Mouse (Mus musculus) kidney, adult 2 months (tissue): Measurements from ENCODE around the gene Arhgef33. TPM values are rescaled to one million over a fixed set of nuclear protein-coding genes. Genes with fewer than 3 reads are reported as not detected.
"Not testable (repeated sequence)": the region's sequence is repeated elsewhere in the genome, so short reads cannot be mapped to it uniquely, and the experiment has no call there.

Experiments
- DNase-seq: peaks from one replicate; pipeline ENCODE4 v3.0.0; 2021
- H3K27ac ChIP-seq: fragments of 200-500 bp; 2 replicates; pipeline ENCODE4 v1.5.1; 2012; ENCODE audit warnings: low read depth, low read length, control low read depth, inconsistent platforms; ENCODE audit not compliant: insufficient read depth
- H3K27me3 ChIP-seq: fragments of 200-500 bp; replicated peaks from 2 replicates; pipeline ENCODE4 v1.6.1; 2012; ENCODE audit warnings: mild to moderate bottlenecking, moderate library complexity, low read length, inconsistent platforms; ENCODE audit not compliant: control insufficient read depth, insufficient read depth
- H3K36me3 ChIP-seq: fragments of 200-500 bp; 2 replicates; pipeline ENCODE4 v1.6.1; 2012; ENCODE audit warnings: mild to moderate bottlenecking, moderate library complexity, low read length, inconsistent platforms; ENCODE audit not compliant: control insufficient read depth, insufficient read depth
- H3K4me1 ChIP-seq: fragments of 200-500 bp; 2 replicates; pipeline ENCODE4 v1.6.1; 2011; ENCODE audit warnings: low read length; ENCODE audit not compliant: control insufficient read depth, insufficient read depth
- H3K4me3 ChIP-seq: fragments of 200-500 bp; 2 replicates; pipeline ENCODE4 v1.5.1; 2011; ENCODE audit warnings: mild to moderate bottlenecking, low read depth, low read length, control low read depth; ENCODE audit not compliant: insufficient read depth
- CTCF ChIP-seq: fragments of 200-500 bp; conservative IDR thresholded peaks from 2 replicates; pipeline ENCODE4 v1.5.1; 2011; ENCODE audit warnings: low read depth, mild to moderate bottlenecking, control low read depth, low read length, moderate library complexity, mixed read lengths; ENCODE audit not compliant: insufficient read depth, insufficient read length
- POLR2A ChIP-seq: fragments of 200-500 bp; IDR thresholded peaks from one replicate; pipeline ENCODE4 v1.6.1; 2011; ENCODE audit warnings: low read depth, low read length, control low read depth
- WGBS: fragments of 180-500 bp; shearing (Covaris S2); methylation state at CpG from one replicate; pipeline ENCODE4 v1.1.7; 2018; 5-methylcytosine and 5-hydroxymethylcytosine counted together
- polyA plus RNA-seq: library from polyadenylated mRNA; depleted of rRNA; stranded (reverse); fragments of >200 nt; gene quantifications from 2 replicates; pipeline ENCODE4 v1.2.3, GENCODE M21; 2012

Gene Arhgef33
- polyA plus RNA-seq, 1 experiment = 0.44 TPM

DNA sequence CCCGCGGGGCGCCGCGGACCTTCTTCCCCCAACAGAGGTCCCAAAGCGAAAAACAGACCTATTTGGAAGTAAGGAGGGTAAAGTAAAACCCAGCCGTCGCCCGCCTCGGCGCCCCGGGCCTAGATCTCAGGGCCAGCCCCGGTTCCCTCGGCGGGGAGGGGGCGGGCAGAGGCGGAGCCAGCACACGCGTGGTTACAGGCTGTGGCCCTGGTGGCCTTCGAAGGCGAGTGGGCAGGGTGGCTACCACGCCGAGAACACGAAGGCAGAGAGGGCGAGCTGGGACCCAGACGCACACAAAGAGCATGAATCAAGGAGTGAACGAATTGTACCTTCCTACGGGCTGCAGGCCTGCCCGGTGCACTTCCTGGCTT is 66.5 kb downstream of the Arhgef33 start:
- 25% methylated on average over 29 of the region's 29 CpGs for WGBS
- Histone ChIP-seq H3K4me3 (peak overlapping the region; percentile 48), H3K4me1 (peaks cover 4% of the 10 kb centered on the region; the same call in 1 of the 2 replicates), H3K27ac (no peak overlapping the region), H3K27me3 (no peaks in the 10 kb centered on the region), H3K36me3 (no peaks in the 10 kb centered on the region)
- TF ChIP-seq POLR2A = no peak
- no peak for TF ChIP-seq CTCF
- no peak for DNase-seq

DNA sequence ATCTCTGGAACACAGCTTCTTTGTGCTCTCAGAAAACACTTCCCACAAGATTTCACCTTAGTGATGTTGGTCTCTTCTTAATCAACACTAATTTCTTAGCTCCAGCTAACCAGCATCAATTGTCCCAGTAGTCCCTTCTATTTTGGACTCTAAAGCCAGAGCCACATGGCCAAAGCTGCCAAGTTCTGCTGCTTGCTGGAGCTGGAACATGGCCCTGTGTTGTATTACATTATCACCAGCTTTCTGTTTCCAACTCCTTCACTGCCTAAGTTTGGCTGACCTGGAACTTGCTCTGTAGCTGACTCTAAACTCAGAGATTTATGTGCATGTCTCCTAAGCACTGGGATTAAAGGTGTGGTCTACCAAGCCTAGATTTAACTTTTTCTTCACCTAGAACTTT is 71.2 kb downstream of the Arhgef33 start:
- H3K4me1 ChIP-seq, H3K27me3 ChIP-seq, H3K27ac ChIP-seq, H3K36me3 ChIP-seq, DNase-seq, H3K4me3 ChIP-seq: not testable (repeated sequence)

- no peak for DNase-seq
- Histone ChIP-seq H3K27ac (no peak overlapping the region), H3K27me3 (no peaks in the 10 kb centered on the region), H3K4me3 (no peak overlapping the region), H3K36me3 (no peaks in the 10 kb centered on the region), H3K4me1 (no peaks in the 10 kb centered on the region)
- TF ChIP-seq POLR2A = no peak
- TF ChIP-seq CTCF = no peak
- 69% methylated on average over 1 of the region's 1 CpGs for WGBS
Observed at GRCm38 (mm10) chr17:80385671-80386070, 78.5 kb downstream of the Arhgef33 start.

DNA sequence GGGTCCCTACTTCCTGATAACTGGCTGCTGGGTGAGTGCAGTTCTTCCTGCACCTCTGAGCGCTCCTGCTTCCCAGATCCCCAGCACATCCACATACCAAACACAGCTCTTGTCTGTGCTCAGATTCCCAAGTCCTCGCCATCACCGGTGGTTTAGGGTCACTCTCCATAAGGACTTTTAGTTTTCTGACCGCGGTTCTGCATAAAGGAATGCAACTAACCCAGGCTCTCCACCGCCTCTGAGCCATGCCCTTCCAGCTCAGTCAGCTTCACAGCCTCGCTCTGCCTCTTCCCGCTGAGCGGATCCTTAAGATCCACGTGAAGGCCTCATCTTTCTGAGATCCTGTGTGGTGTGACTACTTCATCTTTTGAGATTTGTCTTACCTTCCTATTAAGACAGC is 82.8 kb downstream of the Arhgef33 start:
- WGBS = 76% methylated on average over 10 of the region's 10 CpGs
- DNase-seq = no peak
- H3K4me1 ChIP-seq = no peaks in the 10 kb centered on the region; the same call in 1 of the 2 replicates
- H3K27ac ChIP-seq = no peak overlapping the region
- no peak for TF ChIP-seq CTCF
- TF ChIP-seq POLR2A = no peak
- no peaks in the 10 kb centered on the region for H3K36me3 ChIP-seq
- H3K4me3 ChIP-seq = no peak overlapping the region
- no peaks in the 10 kb centered on the region for H3K27me3 ChIP-seq

- Histone ChIP-seq H3K4me3 (peak overlapping the region; percentile 36), H3K27me3 (no peaks in the 10 kb centered on the region), H3K4me1 (no peaks in the 10 kb centered on the region; the same call in 1 of the 2 replicates), H3K36me3 (no peaks in the 10 kb centered on the region), H3K27ac (no peak overlapping the region)
- WGBS = 8% methylated on average over 17 of the region's 17 CpGs
- peak; percentile 74 for DNase-seq
- peak; percentile 58 for TF ChIP-seq CTCF
- TF ChIP-seq POLR2A = no peak
Observed at GRCm38 (mm10) chr17:80391423-80392403, 84.5 kb downstream of the Arhgef33 start.

GRCm38 (mm10) chr17:80398243-80398642 is 91.0 kb downstream of the Arhgef33 start:
- no peak for DNase-seq
- WGBS = 96% methylated on average over 7 of the region's 7 CpGs
- Histone ChIP-seq H3K27ac (no peak overlapping the region), H3K27me3 (no peaks in the 10 kb centered on the region), H3K4me3 (no peak overlapping the region), H3K36me3 (peaks cover 2% of the 10 kb centered on the region), H3K4me1 (no peaks in the 10 kb centered on the region; the same call in 1 of the 2 replicates)
- TF ChIP-seq POLR2A = no peak
- TF ChIP-seq CTCF = no peak

DNA sequence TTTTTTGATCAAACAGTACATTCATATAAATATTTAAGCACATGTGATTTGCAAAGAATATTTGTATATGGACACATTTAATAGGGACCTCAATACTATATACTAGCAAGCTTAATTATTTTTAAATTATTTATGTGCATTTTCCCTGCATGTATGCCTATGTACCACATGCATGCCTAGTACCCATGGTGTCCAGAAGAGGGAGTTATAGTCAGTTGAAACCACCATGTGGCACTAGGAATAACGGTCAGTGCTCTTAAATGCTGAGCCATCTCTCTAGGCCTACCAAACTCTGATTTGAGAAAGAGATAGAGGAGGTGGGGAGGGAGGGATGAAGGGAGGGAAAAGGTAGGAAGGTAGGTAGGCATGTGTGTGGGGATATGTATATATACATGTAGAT is 104.0 kb downstream of the Arhgef33 start:
- Histone ChIP-seq H3K27ac (no peak overlapping the region), H3K4me3 (no peak overlapping the region), H3K4me1 (no peaks in the 10 kb centered on the region), H3K36me3 (peaks cover 8% of the 10 kb centered on the region), H3K27me3 (no peaks in the 10 kb centered on the region)
- WGBS = 52% methylated on average over 1 of the region's 1 CpGs
- DNase-seq = peak; percentile 14
- TF ChIP-seq POLR2A (no peak), CTCF (no peak)
